Mouse (Mus musculus): Measurements from ENCODE around the gene G6pc3.

- no peak for TF ChIP-seq CTCF (IDR thresholded peaks at IDR 0.05; ENCODE audit: control insufficient read depth, insufficient read depth, low read length)
- no peak for TF ChIP-seq POLR2A (IDR thresholded peaks at IDR 0.05; ENCODE audit: borderline replicate concordance, control insufficient read depth, low read depth, low read length)
Measured at GRCm38 (mm10) chr11:102226067-102226978, 36.9 kb downstream of the G6pc3 start.
